Mouse (Mus musculus) gastrocnemius, adult 8-10 months (tissue): Measurements from ENCODE around the gene Phlpp1. TPM values are rescaled to one million over a fixed set of nuclear protein-coding genes. Genes with fewer than 3 reads are reported as not detected.

ENCODE experiments used
- DNase-seq, 2 experiments: peaks; one replicate each; pipeline ENCODE4 v3.0.0; 2022; ENCODE audit warnings: low spot score in 2 of 2
- total RNA-seq, 4 experiments: library from RNA; stranded (reverse); gene quantifications; 2 replicates each; pipeline ENCODE4 v1.2.4; 2022

Phlpp1 gene
- total RNA-seq, 4 experiments from 2014 or later: 7.0 to 8.1 (median 7.5) TPM

- DNase-seq: no peak
Observed at GRCm38 (mm10) chr1:106164111-106164510, 7.4 kb upstream of the Phlpp1 start.

- DNase-seq: no peak
Observed at GRCm38 (mm10) chr1:106168001-106168400, 3.6 kb upstream of the Phlpp1 start.

- no peak for DNase-seq
Observed at GRCm38 (mm10) chr1:106168801-106169200, 2.8 kb upstream of the Phlpp1 start.

- DNase-seq: no peak
Observed at GRCm38 (mm10) chr1:106169741-106170265, 1.7 kb upstream of the Phlpp1 start.

GRCm38 (mm10) chr1:106172301-106172930 lies 864 bp downstream of the Phlpp1 start:
- peak; percentile 17 to 28 for DNase-seq

GRCm38 (mm10) chr1:106172931-106173371 lies 1.4 kb downstream of the Phlpp1 start:
- peak; percentile 8 to 9 for DNase-seq

GRCm38 (mm10) chr1:106173621-106174156 lies 2.1 kb downstream of the Phlpp1 start:
- DNase-seq: no peak

- no peak for DNase-seq
Observed at GRCm38 (mm10) chr1:106174598-106174997, 3.0 kb downstream of the Phlpp1 start.

GRCm38 (mm10) chr1:106175360-106175759 lies 3.8 kb downstream of the Phlpp1 start:
- DNase-seq: no peak

- DNase-seq: no peak
Observed at GRCm38 (mm10) chr1:106176791-106177190, 5.2 kb downstream of the Phlpp1 start.

- no peak for DNase-seq
Observed at GRCm38 (mm10) chr1:106177868-106178790, 6.6 kb downstream of the Phlpp1 start.

- no peak for DNase-seq
Observed at GRCm38 (mm10) chr1:106183701-106184100, 12.1 kb downstream of the Phlpp1 start.

- no peak for DNase-seq
Observed at GRCm38 (mm10) chr1:106184780-106185460, 13.4 kb downstream of the Phlpp1 start.

GRCm38 (mm10) chr1:106185461-106185924 lies 13.9 kb downstream of the Phlpp1 start:
- DNase-seq: no peak

- no peak for DNase-seq
Observed at GRCm38 (mm10) chr1:106186062-106186461, 14.5 kb downstream of the Phlpp1 start.

- DNase-seq: no peak
Observed at GRCm38 (mm10) chr1:106187480-106187879, 15.9 kb downstream of the Phlpp1 start.

- no peak for DNase-seq
Observed at GRCm38 (mm10) chr1:106188756-106189155, 17.2 kb downstream of the Phlpp1 start.

GRCm38 (mm10) chr1:106189311-106189710 lies 17.8 kb downstream of the Phlpp1 start:
- DNase-seq: no peak

GRCm38 (mm10) chr1:106190695-106191094 lies 19.1 kb downstream of the Phlpp1 start:
- no peak for DNase-seq

GRCm38 (mm10) chr1:106191885-106192284 lies 20.3 kb downstream of the Phlpp1 start:
- no peak for DNase-seq

GRCm38 (mm10) chr1:106192864-106193470 lies 21.4 kb downstream of the Phlpp1 start:
- no peak for DNase-seq
